Mouse (Mus musculus) inflammation-experienced regulatory T-cells, adult 16 weeks (primary cell): ENCODE measurements around the gene Mcpt2. TPM values are rescaled to one million over a fixed set of nuclear protein-coding genes. Genes with fewer than 3 reads are reported as not detected.

Experiments
- polyA plus RNA-seq: library from polyadenylated mRNA; unstranded; fragments of 100-300 nt; shearing (Covaris generic); gene quantifications from one replicate; pipeline ENCODE4 v1.2.1, GENCODE M21; 2017

Gene Mcpt2
- not detected for polyA plus RNA-seq

DNA sequence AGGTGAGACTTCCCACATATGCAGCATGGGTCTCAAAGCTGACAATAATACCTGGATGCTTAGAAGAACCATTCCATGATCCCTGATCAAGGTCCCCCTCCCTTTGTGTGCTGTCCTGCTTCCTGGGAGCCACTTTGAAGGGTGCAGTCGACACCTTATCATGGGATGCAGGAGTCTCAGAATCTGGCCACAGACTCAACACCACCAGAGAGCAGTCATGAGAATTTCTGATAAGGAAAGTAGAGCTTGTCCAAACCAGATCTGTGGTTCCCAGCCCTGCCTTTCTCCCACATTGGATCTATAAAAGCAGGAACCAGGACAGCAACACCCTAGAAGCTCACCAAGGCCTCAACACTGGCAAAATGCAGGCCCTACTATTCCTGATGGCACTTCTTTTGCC lies at the start of gene Mcpt2:
Gene Mcpt2 (plus strand): TSS at position 250 of the 400 bp plus-strand sequence.

DNA sequence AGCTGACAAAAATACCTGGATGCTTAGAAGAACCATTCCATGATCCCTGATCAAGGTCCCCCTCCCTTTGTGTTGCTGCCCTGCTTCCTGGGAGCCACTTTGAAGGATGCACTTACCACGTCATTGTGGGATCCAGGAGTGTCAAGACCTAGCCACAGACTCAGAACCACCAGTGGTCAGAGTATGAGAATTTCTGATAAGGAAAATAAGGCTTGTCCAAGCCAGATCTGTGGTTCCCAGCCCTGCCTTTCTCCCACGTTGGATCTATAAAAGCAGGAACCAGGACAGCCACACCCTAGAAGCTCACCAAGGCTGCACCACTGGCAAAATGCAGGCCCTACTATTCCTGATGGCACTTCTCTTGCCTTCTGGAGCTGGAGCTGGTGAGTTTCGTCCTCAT lies 24.2 kb upstream of the Mcpt2 start, which contains the start of gene Mcpt1:
Gene Mcpt1 (plus strand): TSS at position 301 of the 400 bp plus-strand sequence.

DNA sequence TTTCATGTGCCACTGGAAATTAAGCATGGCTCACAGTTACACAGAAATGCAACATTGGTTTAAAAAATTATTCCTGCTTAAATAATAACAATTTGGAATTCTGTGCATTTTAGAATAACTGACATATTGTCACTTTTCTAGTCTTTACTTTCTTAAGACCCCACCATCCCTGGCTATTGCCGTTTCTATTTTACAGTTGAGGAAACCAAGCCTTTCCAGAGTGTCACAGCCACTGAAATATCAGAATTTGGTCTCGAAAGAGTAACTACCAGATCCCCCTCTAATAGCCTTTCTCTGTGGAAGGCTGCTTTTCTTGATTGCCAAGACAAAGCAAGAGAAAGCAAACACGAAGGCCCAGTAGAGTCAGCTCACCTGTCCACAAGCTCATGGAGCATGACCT lies 11.4 kb upstream of the Mcpt2 start, which contains the start of gene Mcpt9:
Gene Mcpt9 (minus strand): TSS at position 101 of the 400 bp plus-strand sequence.

DNA sequence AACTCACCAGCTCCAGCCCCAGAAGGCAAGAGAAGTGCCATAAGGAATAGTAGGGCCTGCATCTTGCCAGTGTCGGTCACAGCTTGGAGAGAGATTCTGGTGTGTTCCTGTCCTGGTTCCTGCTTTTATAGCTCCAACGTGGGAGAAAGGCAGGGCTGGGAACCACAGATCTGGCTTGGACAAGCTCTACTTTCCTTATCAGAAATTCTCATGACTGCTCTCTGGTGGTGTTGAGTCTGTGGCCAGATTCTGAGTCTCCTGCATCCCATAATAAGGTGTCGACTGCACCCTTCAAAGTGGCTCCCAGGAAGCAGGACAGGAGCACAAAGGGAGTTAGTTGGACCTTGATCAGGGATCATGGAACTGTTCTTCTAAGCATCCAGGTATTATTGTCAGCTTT lies 20.4 kb downstream of the Mcpt2 start, which contains the start of gene Mcpt4:
Gene Mcpt4 (minus strand): TSS at position 101 of the 400 bp plus-strand sequence.

DNA sequence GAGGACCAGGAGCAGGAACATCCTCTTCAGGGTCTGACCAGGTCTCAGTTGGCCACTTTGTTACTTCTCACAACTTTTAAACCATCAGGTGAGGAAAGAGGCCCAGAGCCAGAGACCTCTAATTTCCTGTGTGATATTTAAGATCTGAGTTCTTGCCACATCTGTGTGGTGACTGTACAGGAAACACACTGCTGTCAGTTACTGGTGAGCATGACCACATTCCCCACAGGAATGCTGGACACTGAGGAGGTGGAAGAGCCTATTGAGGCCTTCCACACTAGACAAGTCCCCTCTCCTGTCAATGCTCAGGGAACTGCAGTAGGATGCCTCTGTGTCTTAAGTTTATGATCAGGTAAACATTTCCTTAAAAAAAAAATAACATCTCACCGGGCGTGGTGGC lies 43.3 kb downstream of the Mcpt2 start, which contains the start of gene Mcpt8:
Gene Mcpt8 (minus strand): TSS at position 107 of the 400 bp plus-strand sequence.

Other genes starting within 250 kb of the Mcpt2 start
- not detected for gene Nfatc4, start 218.9 kb upstream of the Mcpt2 start, polyA plus RNA-seq
- 1.4 TPM for gene Nynrin, start 188.0 kb upstream of the Mcpt2 start, polyA plus RNA-seq
- gene Cbln3, start 157.6 kb upstream of the Mcpt2 start, polyA plus RNA-seq, result 0.13 TPM
- 131 TPM for gene Khnyn, start 157.1 kb upstream of the Mcpt2 start, polyA plus RNA-seq
- gene Sdr39u1, start 141.7 kb upstream of the Mcpt2 start, polyA plus RNA-seq, result 79.0 TPM
- not detected for gene Cma1, start 97.4 kb upstream of the Mcpt2 start, polyA plus RNA-seq
- gene Cma2, start 91.1 kb upstream of the Mcpt2 start, polyA plus RNA-seq, result not detected
- not detected for gene Mcpt1, start 24.1 kb upstream of the Mcpt2 start, polyA plus RNA-seq
- not detected for gene Mcpt9, start 11.5 kb upstream of the Mcpt2 start, polyA plus RNA-seq
- gene Mcpt4, start 20.3 kb downstream of the Mcpt2 start, polyA plus RNA-seq, result not detected
- not detected for gene Mcpt8, start 43.2 kb downstream of the Mcpt2 start, polyA plus RNA-seq
- not detected for gene Ctsg, start 60.5 kb downstream of the Mcpt2 start, polyA plus RNA-seq
- gene Gzme, start 78.6 kb downstream of the Mcpt2 start, polyA plus RNA-seq, result not detected
- gene Gzmd, start 90.6 kb downstream of the Mcpt2 start, polyA plus RNA-seq, result not detected
- not detected for gene Gzmg, start 117.5 kb downstream of the Mcpt2 start, polyA plus RNA-seq
- not detected for gene Gzmn, start 132.6 kb downstream of the Mcpt2 start, polyA plus RNA-seq
- gene Gzmf, start 169.4 kb downstream of the Mcpt2 start, polyA plus RNA-seq, result not detected
- 3.2 TPM for gene Gzmc, start 192.6 kb downstream of the Mcpt2 start, polyA plus RNA-seq
- 14.5 TPM for gene Gzmb, start 220.2 kb downstream of the Mcpt2 start, polyA plus RNA-seq